Mouse (Mus musculus) right cerebral cortex, adult 18-20 months (tissue): ENCODE results near the gene Xrra1.

Source experiments
- DNase-seq: peaks from one replicate; pipeline ENCODE4 v3.0.0; 2022; ENCODE audit warnings: mixed read lengths

Gene Xrra1

GRCm38 (mm10) chr7:99851618-99852017 lies 7.3 kb upstream of the Xrra1 start:
- no peak for DNase-seq

- DNase-seq = no peak
Observed at GRCm38 (mm10) chr7:99853350-99853749, 5.6 kb upstream of the Xrra1 start.

GRCm38 (mm10) chr7:99854311-99854710 lies 4.6 kb upstream of the Xrra1 start:
- DNase-seq = no peak

GRCm38 (mm10) chr7:99856266-99856861 lies 2.6 kb upstream of the Xrra1 start:
- DNase-seq = no peak

GRCm38 (mm10) chr7:99858175-99858812 lies 622 bp upstream of the Xrra1 start:
- no peak for DNase-seq

- no peak for DNase-seq
Observed at GRCm38 (mm10) chr7:99863362-99863761, 4.4 kb downstream of the Xrra1 start, which contains the start of gene Spcs2. Gene Spcs2 (minus strand): TSS chr7:99863462.

GRCm38 (mm10) chr7:99864241-99865028 lies 5.5 kb downstream of the Xrra1 start:
- DNase-seq = no peak

GRCm38 (mm10) chr7:99865219-99865618 lies 6.3 kb downstream of the Xrra1 start:
- DNase-seq = no peak

- no peak for DNase-seq
Observed at GRCm38 (mm10) chr7:99869296-99869695, 10.4 kb downstream of the Xrra1 start.

GRCm38 (mm10) chr7:99873965-99874364 lies 15.0 kb downstream of the Xrra1 start:
- no peak for DNase-seq

- no peak for DNase-seq
Observed at GRCm38 (mm10) chr7:99875891-99876290, 17.0 kb downstream of the Xrra1 start.

GRCm38 (mm10) chr7:99876345-99876744 lies 17.4 kb downstream of the Xrra1 start:
- DNase-seq = peak; percentile 85

GRCm38 (mm10) chr7:99878254-99878653 lies 19.3 kb downstream of the Xrra1 start:
- peak; percentile 27 for DNase-seq

GRCm38 (mm10) chr7:99887230-99887735 lies 28.4 kb downstream of the Xrra1 start:
- DNase-seq = no peak

- no peak for DNase-seq
Observed at GRCm38 (mm10) chr7:99887743-99888142, 28.8 kb downstream of the Xrra1 start.

GRCm38 (mm10) chr7:99889175-99889880 lies 30.4 kb downstream of the Xrra1 start:
- DNase-seq = no peak

GRCm38 (mm10) chr7:99890168-99890755 lies 31.3 kb downstream of the Xrra1 start:
- no peak for DNase-seq

- no peak for DNase-seq
Observed at GRCm38 (mm10) chr7:99891471-99891870, 32.6 kb downstream of the Xrra1 start.

GRCm38 (mm10) chr7:99892351-99892750 lies 33.4 kb downstream of the Xrra1 start:
- no peak for DNase-seq

- DNase-seq = no peak
Observed at GRCm38 (mm10) chr7:99893967-99894366, 35.1 kb downstream of the Xrra1 start.

GRCm38 (mm10) chr7:99894478-99894877 lies 35.6 kb downstream of the Xrra1 start:
- DNase-seq = no peak

GRCm38 (mm10) chr7:99896905-99897304 lies 38.0 kb downstream of the Xrra1 start:
- no peak for DNase-seq

- peak; percentile 71 for DNase-seq
Observed at GRCm38 (mm10) chr7:99902208-99902607, 43.3 kb downstream of the Xrra1 start.
